Mouse (Mus musculus) MEL (cell line): ENCODE results near the gene Prdm16. TPM values are rescaled to one million over a fixed set of nuclear protein-coding genes. Genes with fewer than 3 reads are reported as not detected.

Source experiments
- DNase-seq: peaks from one replicate; pipeline ENCODE4 v3.0.0; 2011; ENCODE audit warnings: low read depth, low spot score
- H3K27ac ChIP-seq: 2 replicates; pipeline ENCODE4 v1.5.1; 2012; ENCODE audit warnings: low read depth, mild to moderate bottlenecking, control low read depth, low read length, moderate library complexity; ENCODE audit not compliant: control insufficient read depth
- H3K27me3 ChIP-seq, 2 experiments: fragments of 150-350 bp in 1 of 2; sonication (generic) in 1 of 2; 2 replicates each; pipeline ENCODE4 v1.6.1; 2012; ENCODE audit warnings: low read length in 2 of 2, mild to moderate bottlenecking in 2 of 2, improper control_type of control experiment in 1 of 2, moderate library complexity in 1 of 2; ENCODE audit not compliant: insufficient read depth in 2 of 2, control insufficient read depth in 1 of 2
- H3K36me3 ChIP-seq, 2 experiments: 2 replicates each; pipeline ENCODE4 v1.6.1; 2012 to 2014; ENCODE audit warnings: low read length in 2 of 2, improper control_type of control experiment in 1 of 2, inconsistent platforms in 1 of 2, mild to moderate bottlenecking in 1 of 2; ENCODE audit not compliant: insufficient read depth in 2 of 2, control insufficient read depth in 1 of 2
- H3K4me1 ChIP-seq, 2 experiments: fragments of 150-350 bp in 1 of 2; sonication (generic) in 1 of 2; 2 replicates each; pipeline ENCODE4 v1.6.1; 2012; ENCODE audit warnings: low read length in 2 of 2, improper control_type of control experiment in 1 of 2, mild to moderate bottlenecking in 1 of 2; ENCODE audit not compliant: insufficient read depth in 2 of 2, control insufficient read depth in 1 of 2
- H3K4me3 ChIP-seq, 2 experiments: fragments of 150-350 bp in 1 of 2; sonication (generic) in 1 of 2; 2 replicates each; pipeline ENCODE4 v1.5.1; 2012; ENCODE audit warnings: low read depth in 2 of 2, low read length in 2 of 2, mild to moderate bottlenecking in 2 of 2, moderate library complexity in 2 of 2, control low read depth in 1 of 2, improper control_type of control experiment in 1 of 2; ENCODE audit not compliant: control insufficient read depth in 1 of 2, insufficient read depth in 1 of 2
- H3K79me2 ChIP-seq: 2 replicates; pipeline ENCODE4 v1.6.1; 2012; ENCODE audit warnings: mild to moderate bottlenecking, low read length, moderate library complexity; ENCODE audit not compliant: control insufficient read depth, poor library complexity, insufficient read depth
- H3K9ac ChIP-seq: 2 replicates; pipeline ENCODE4 v1.6.1; 2012; ENCODE audit warnings: low read depth, mild to moderate bottlenecking, control low read depth, low read length, moderate library complexity; ENCODE audit not compliant: control insufficient read depth, poor library complexity, severe bottlenecking
- H3K9me3 ChIP-seq: fragments of 150-350 bp; sonication (generic); replicated peaks from 2 replicates; pipeline ENCODE4 v1.6.1; 2012; ENCODE audit warnings: mild to moderate bottlenecking, low read length, improper control_type of control experiment, moderate library complexity; ENCODE audit not compliant: insufficient read depth
- BHLHE40 ChIP-seq: IDR thresholded peaks from 2 replicates; pipeline ENCODE4 v1.6.1; 2012; ENCODE audit warnings: low read depth, mild to moderate bottlenecking, inconsistent platforms, low read length, improper control_type of control experiment, borderline replicate concordance
- CHD1 ChIP-seq: IDR thresholded peaks from 2 replicates; pipeline ENCODE4 v1.6.1; 2012; ENCODE audit warnings: low read depth, mild to moderate bottlenecking, inconsistent platforms, low read length, improper control_type of control experiment
- CTCF ChIP-seq, 3 experiments: IDR thresholded peaks in 2 of 3; conservative IDR thresholded peaks in 1 of 3; 2 replicates each; pipeline ENCODE4 v1.5.1; 2011 to 2012; ENCODE audit warnings: low read length in 3 of 3, low read depth in 2 of 3, mild to moderate bottlenecking in 2 of 3, improper control_type of control experiment in 1 of 3, inconsistent platforms in 1 of 3, mixed read lengths in 1 of 3, moderate library complexity in 1 of 3; ENCODE audit not compliant: control insufficient read depth in 1 of 3, insufficient read depth in 1 of 3, poor library complexity in 1 of 3, severe bottlenecking in 1 of 3
- E2F4 ChIP-seq: IDR thresholded peaks from 2 replicates; pipeline ENCODE4 v1.6.1; 2011; ENCODE audit warnings: low read depth, low read length, improper control_type of control experiment, borderline replicate concordance
- ELF1 ChIP-seq: IDR thresholded peaks from 2 replicates; pipeline ENCODE4 v1.6.1; 2014; ENCODE audit warnings: low read depth, mild to moderate bottlenecking, inconsistent platforms, low read length, improper control_type of control experiment, moderate library complexity
- EP300 ChIP-seq, 2 experiments: IDR thresholded peaks; 2 replicates each; pipeline ENCODE4 v1.6.1; 2011; ENCODE audit warnings: improper control_type of control experiment in 2 of 2, low read length in 2 of 2, low read depth in 1 of 2, mild to moderate bottlenecking in 1 of 2
- ETS1 ChIP-seq: IDR thresholded peaks from 2 replicates; pipeline ENCODE4 v1.6.1; 2012; ENCODE audit warnings: low read depth, mild to moderate bottlenecking, inconsistent platforms, low read length, improper control_type of control experiment, moderate library complexity
- GABPA ChIP-seq: IDR thresholded peaks from 2 replicates; pipeline ENCODE4 v1.6.1; 2012; ENCODE audit warnings: low read depth, mild to moderate bottlenecking, inconsistent platforms, low read length, improper control_type of control experiment, moderate library complexity
- GATA1 ChIP-seq: IDR thresholded peaks from 2 replicates; pipeline ENCODE4 v1.6.1; 2011; ENCODE audit warnings: low read depth, low read length, improper control_type of control experiment
- KAT2A ChIP-seq: conservative IDR thresholded peaks from 2 replicates; pipeline ENCODE4 v1.6.1; 2012; ENCODE audit warnings: low read depth, low read length, improper control_type of control experiment, inconsistent platforms
- MAFK ChIP-seq: IDR thresholded peaks from 2 replicates; pipeline ENCODE4 v1.6.1; 2011; ENCODE audit warnings: low read depth, mild to moderate bottlenecking, low read length, improper control_type of control experiment, borderline replicate concordance
- MAX ChIP-seq: IDR thresholded peaks from 2 replicates; pipeline ENCODE4 v1.6.1; 2011; ENCODE audit warnings: low read length, improper control_type of control experiment
- MEF2A ChIP-seq: IDR thresholded peaks from 2 replicates; pipeline ENCODE4 v1.6.1; 2014; ENCODE audit warnings: low read depth, mild to moderate bottlenecking, inconsistent platforms, low read length, improper control_type of control experiment; ENCODE audit not compliant: poor library complexity, insufficient replicate concordance, severe bottlenecking; ENCODE audit errors: extremely low read depth
- MYB ChIP-seq: IDR thresholded peaks from 2 replicates; pipeline ENCODE4 v1.6.1; 2011; ENCODE audit warnings: mild to moderate bottlenecking, low read depth, low read length, improper control_type of control experiment
- MYC ChIP-seq: IDR thresholded peaks from 2 replicates; pipeline ENCODE4 v1.6.1; 2011; ENCODE audit warnings: low read depth, mild to moderate bottlenecking, low read length, improper control_type of control experiment, moderate library complexity
- NELFE ChIP-seq: IDR thresholded peaks from 2 replicates; pipeline ENCODE4 v1.6.1; 2011; ENCODE audit warnings: low read depth, low read length, improper control_type of control experiment
- POLR2AphosphoS2 ChIP-seq: IDR thresholded peaks from 2 replicates; pipeline ENCODE4 v1.6.1; 2011; ENCODE audit warnings: low read length, improper control_type of control experiment
- POLR2AphosphoS5 ChIP-seq: IDR thresholded peaks from 2 replicates; pipeline ENCODE4 v1.6.1; 2012; ENCODE audit warnings: low read depth, borderline replicate concordance, mild to moderate bottlenecking, inconsistent platforms, low read length, moderate library complexity, mixed read lengths
- SIN3A ChIP-seq: IDR thresholded peaks from 2 replicates; pipeline ENCODE4 v1.6.1; 2012; ENCODE audit warnings: low read length, improper control_type of control experiment, inconsistent platforms
- TAL1 ChIP-seq: IDR thresholded peaks from 2 replicates; pipeline ENCODE4 v1.6.1; 2012; ENCODE audit warnings: mild to moderate bottlenecking, inconsistent platforms, low read length, moderate library complexity, mixed read lengths
- TBP ChIP-seq: IDR thresholded peaks from 2 replicates; pipeline ENCODE4 v1.8.0; 2011; ENCODE audit warnings: low read depth, low read length, improper control_type of control experiment
- TCF12 ChIP-seq: IDR thresholded peaks from 2 replicates; pipeline ENCODE4 v1.6.1; 2014; ENCODE audit warnings: low read depth, mild to moderate bottlenecking, inconsistent platforms, low read length, improper control_type of control experiment, moderate library complexity
- UBTF ChIP-seq: IDR thresholded peaks from 2 replicates; pipeline ENCODE4 v1.6.1; 2012; ENCODE audit warnings: low read depth, mild to moderate bottlenecking, inconsistent platforms, low read length, improper control_type of control experiment, moderate library complexity, borderline replicate concordance; ENCODE audit not compliant: insufficient read depth
- USF2 ChIP-seq, 2 experiments: IDR thresholded peaks; 2 replicates each; pipeline ENCODE4 v1.6.1; 2011 to 2012; ENCODE audit warnings: improper control_type of control experiment in 2 of 2, low read length in 2 of 2, borderline replicate concordance in 1 of 2, inconsistent platforms in 1 of 2, low read depth in 1 of 2, mild to moderate bottlenecking in 1 of 2; ENCODE audit not compliant: insufficient read depth in 1 of 2
- ZC3H11A ChIP-seq: IDR thresholded peaks from 2 replicates; pipeline ENCODE4 v1.6.1; 2012; ENCODE audit warnings: low read depth, mild to moderate bottlenecking, inconsistent platforms, low read length, improper control_type of control experiment
- ZKSCAN1 ChIP-seq: IDR thresholded peaks from 2 replicates; pipeline ENCODE4 v1.6.1; 2012; ENCODE audit warnings: low read depth, mild to moderate bottlenecking, inconsistent platforms, low read length, improper control_type of control experiment, moderate library complexity
- ZNF384 ChIP-seq: IDR thresholded peaks from 2 replicates; pipeline ENCODE4 v1.6.1; 2012; ENCODE audit warnings: low read depth, mild to moderate bottlenecking, inconsistent platforms, low read length, improper control_type of control experiment
- polyA plus RNA-seq, 2 experiments: library from polyadenylated mRNA; stranded (reverse) in 1 of 2; unstranded in 1 of 2; fragments of >175 nt in 1 of 2; fragments of >200 nt in 1 of 2; gene quantifications; 2 replicates each; pipeline versions ENCODE4 v1.2.1 to v1.2.4; 2012; ENCODE audit warnings: low replicate concordance in 2 of 2, low read depth in 1 of 2; ENCODE audit not compliant: insufficient read length in 2 of 2, insufficient read depth in 1 of 2, missing spikeins in 1 of 2
- total RNA-seq: library from RNA; depleted of rRNA; stranded (reverse); fragments of 300-350 nt; gene quantifications from 2 replicates; pipeline ENCODE4 v1.2.3, GENCODE M21; 2012

Prdm16 gene
- total and polyA plus RNA-seq, 3 experiments = not detected

GRCm38 (mm10) chr4:154450036-154450435 is 186.6 kb downstream of the Prdm16 start:
- no peaks in the 10 kb centered on the region for H3K4me1 ChIP-seq
- no peaks in the 10 kb centered on the region for H3K9me3 ChIP-seq
- no peak overlapping the region for H3K27ac ChIP-seq
- no peaks in the 10 kb centered on the region for H3K79me2 ChIP-seq
- no peak overlapping the region for H3K4me3 ChIP-seq
- no peak overlapping the region for H3K9ac ChIP-seq
- DNase-seq = no peak
- no peaks in the 10 kb centered on the region for H3K27me3 ChIP-seq
- no peak for TF ChIP-seq MYB
- TF ChIP-seq E2F4 = no peak
- no peak for TF ChIP-seq MYC
- TF ChIP-seq TBP = no peak
- TF ChIP-seq CTCF (IDR thresholded peaks at IDR 0.05 in 2 of 3, conservative IDR thresholded peaks at IDR 0.05 in 1 of 3; ENCODE audit: control insufficient read depth in 1 of 3, insufficient read depth in 1 of 3, low read depth in 2 of 3, low read length in 3 of 3, poor library complexity in 1 of 3, severe bottlenecking in 1 of 3) = no peak
- TF ChIP-seq GABPA = no peak
- no peak for TF ChIP-seq SIN3A
- TF ChIP-seq NELFE = no peak
- TF ChIP-seq EP300 (IDR thresholded peaks at IDR 0.05; ENCODE audit: low read depth in 1 of 2, low read length in 2 of 2) = no peak
- no peak for TF ChIP-seq ELF1
- TF ChIP-seq CHD1 = no peak
- no peak for TF ChIP-seq KAT2A
- TF ChIP-seq ETS1 = no peak
- TF ChIP-seq POLR2AphosphoS2 = no peak
- no peak for TF ChIP-seq GATA1
- TF ChIP-seq BHLHE40 = no peak
- no peak for TF ChIP-seq TCF12
- TF ChIP-seq UBTF = no peak
- no peak for TF ChIP-seq ZKSCAN1
- no peak for TF ChIP-seq MAFK
- no peaks in the 10 kb centered on the region for H3K36me3 ChIP-seq

- Histone ChIP-seq H3K27me3 (no peaks in the 10 kb centered on the region), H3K4me3 (no peak overlapping the region), H3K9me3 (no peaks in the 10 kb centered on the region), H3K9ac (no peak overlapping the region), H3K79me2 (no peaks in the 10 kb centered on the region), H3K4me1 (no peaks in the 10 kb centered on the region), H3K36me3 (no peaks in the 10 kb centered on the region)
- DNase-seq = no peak
- no peak for TF ChIP-seq ETS1
- TF ChIP-seq USF2 (IDR thresholded peaks at IDR 0.05; ENCODE audit: borderline replicate concordance in 1 of 2, insufficient read depth in 1 of 2, low read depth in 1 of 2, low read length in 2 of 2) = no peak
- TF ChIP-seq POLR2AphosphoS5 = no peak
- no peak for TF ChIP-seq SIN3A
- no peak for TF ChIP-seq TAL1
- TF ChIP-seq GABPA = no peak
- TF ChIP-seq MEF2A = no peak
- no peak for TF ChIP-seq MYB
- TF ChIP-seq ZNF384 = no peak
- no peak for TF ChIP-seq CTCF (IDR thresholded peaks at IDR 0.05 in 2 of 3, conservative IDR thresholded peaks at IDR 0.05 in 1 of 3; ENCODE audit: control insufficient read depth in 1 of 3, insufficient read depth in 1 of 3, low read depth in 2 of 3, low read length in 3 of 3, poor library complexity in 1 of 3, severe bottlenecking in 1 of 3)
- no peak for TF ChIP-seq EP300 (IDR thresholded peaks at IDR 0.05; ENCODE audit: low read depth in 1 of 2, low read length in 2 of 2)
- TF ChIP-seq MAX = no peak
- TF ChIP-seq NELFE = no peak
- no peak for TF ChIP-seq KAT2A
- TF ChIP-seq ZC3H11A = no peak
- no peak for TF ChIP-seq TCF12
- TF ChIP-seq, all 39 proteins: peak for 0
- H3K27ac ChIP-seq = no peak overlapping the region
Observed at GRCm38 (mm10) chr4:154449343-154449742, 187.3 kb downstream of the Prdm16 start.
